Mouse (Mus musculus): ENCODE measurements at regions not wholly inside any gene's neighbourhood (a gene's known extent, or its start where the extent isn't known, plus 50 kb on each side); places are given as distances from the start of the nearest gene placed in this dataset.

GRCm38 (mm10) chr7:71289266-71289665 is 62.0 kb downstream of the Gm10295 start:
- TF ChIP-seq POLR2A (IDR thresholded peaks at IDR 0.05; ENCODE audit: low read depth, low read length) (no peak), CTCF (conservative IDR thresholded peaks at IDR 0.05; ENCODE audit: insufficient read depth, insufficient read length, low read depth, low read length) (no peak)

Data from kidney, adult 2 months (tissue).